Mouse (Mus musculus) CH12.LX (cell line): ENCODE data around the gene Tmem129. TPM values are rescaled to one million over a fixed set of nuclear protein-coding genes. Genes with fewer than 3 reads are reported as not detected.

Experiments
- DNase-seq: peaks from one replicate; pipeline ENCODE4 v3.0.0-alpha.2; 2013; ENCODE audit errors: extremely low read depth
- H3K27ac ChIP-seq: 2 replicates; pipeline ENCODE4 v1.5.1; 2012; ENCODE audit warnings: low read depth, mild to moderate bottlenecking, control low read depth, moderate library complexity; ENCODE audit not compliant: insufficient read depth
- H3K27me3 ChIP-seq: replicated peaks from 2 replicates; pipeline ENCODE3; 2012; ENCODE audit warnings: inconsistent platforms
- H3K36me3 ChIP-seq, 2 experiments: replicated peaks in 1 of 2; 2 replicates each; pipeline versions ENCODE3 to v1.6.1; 2012; ENCODE audit warnings: inconsistent platforms in 1 of 2, low read length in 1 of 2, mild to moderate bottlenecking in 1 of 2, mixed read lengths in 1 of 2, moderate library complexity in 1 of 2; ENCODE audit not compliant: control insufficient read depth in 1 of 2, insufficient read depth in 1 of 2
- H3K4me1 ChIP-seq, 2 experiments: 2 replicates each; pipeline ENCODE4 v1.6.1; 2012; ENCODE audit warnings: inconsistent platforms in 1 of 2, moderate library complexity in 1 of 2; ENCODE audit not compliant: insufficient read depth in 2 of 2, control insufficient read depth in 1 of 2
- H3K4me2 ChIP-seq: 2 replicates; pipeline ENCODE4 v1.6.1; 2012; ENCODE audit warnings: low read depth, mild to moderate bottlenecking, control low read depth; ENCODE audit not compliant: poor library complexity, insufficient read depth, severe bottlenecking
- H3K4me3 ChIP-seq, 3 experiments: fragments of 150-350 bp in 1 of 3; sonication (generic) in 1 of 3; replicated peaks in 1 of 3; 2 replicates each; pipeline versions ENCODE3 to v1.5.1; 2011 to 2012; ENCODE audit warnings: low read depth in 2 of 3, low read length in 2 of 3, mild to moderate bottlenecking in 2 of 3, moderate library complexity in 2 of 3, control low read depth in 1 of 3, improper control_type of control experiment in 1 of 3, inconsistent platforms in 1 of 3, mixed read lengths in 1 of 3; ENCODE audit not compliant: poor library complexity in 1 of 3
- H3K79me2 ChIP-seq: replicated peaks from 2 replicates; pipeline ENCODE4 v1.6.1; 2012; ENCODE audit warnings: mild to moderate bottlenecking, moderate library complexity; ENCODE audit not compliant: control insufficient read depth, poor library complexity, insufficient read depth, severe bottlenecking; ENCODE audit errors: extremely low read depth
- H3K9ac ChIP-seq: 2 replicates; pipeline ENCODE4 v1.6.1; 2012; ENCODE audit warnings: low read depth, mild to moderate bottlenecking, control low read depth, moderate library complexity; ENCODE audit not compliant: insufficient read depth
- H3K9me3 ChIP-seq: replicated peaks from 2 replicates; pipeline ENCODE3; 2012; ENCODE audit warnings: low read length, inconsistent platforms, mixed read lengths
- CHD2 ChIP-seq: IDR thresholded peaks from 2 replicates; pipeline ENCODE4 v1.6.1; 2011; ENCODE audit warnings: low read length, improper control_type of control experiment
- E2F4 ChIP-seq: IDR thresholded peaks from 2 replicates; pipeline ENCODE4 v1.6.1; 2011; ENCODE audit warnings: low read depth, low read length, improper control_type of control experiment; ENCODE audit not compliant: insufficient replicate concordance
- ETS1 ChIP-seq: conservative IDR thresholded peaks from 2 replicates; pipeline ENCODE4 v1.6.1; 2012; ENCODE audit warnings: low read depth, mild to moderate bottlenecking, inconsistent platforms, low read length, improper control_type of control experiment, moderate library complexity
- GABPA ChIP-seq: IDR thresholded peaks from 2 replicates; pipeline ENCODE4 v1.6.1; 2012; ENCODE audit warnings: low read depth, low read length, improper control_type of control experiment, inconsistent platforms; ENCODE audit not compliant: insufficient replicate concordance
- IRF4 ChIP-seq: IDR thresholded peaks from 2 replicates; pipeline ENCODE4 v1.6.1; 2014; ENCODE audit warnings: low read depth, mild to moderate bottlenecking, inconsistent platforms, low read length, improper control_type of control experiment
- JUND ChIP-seq: conservative IDR thresholded peaks from 2 replicates; pipeline ENCODE4 v1.6.1; 2011; ENCODE audit warnings: low read depth, low read length, improper control_type of control experiment
- KAT2A ChIP-seq: IDR thresholded peaks from 2 replicates; pipeline ENCODE4 v1.6.1; 2012; ENCODE audit warnings: low read length, improper control_type of control experiment, inconsistent platforms; ENCODE audit not compliant: insufficient replicate concordance
- MXI1 ChIP-seq: IDR thresholded peaks from 2 replicates; pipeline ENCODE4 v1.6.1; 2011; ENCODE audit warnings: mild to moderate bottlenecking, low read depth, low read length, improper control_type of control experiment
- POLR2A ChIP-seq: IDR thresholded peaks from 2 replicates; pipeline ENCODE4 v1.6.1; 2011; ENCODE audit warnings: low read depth, mild to moderate bottlenecking, improper control_type of control experiment, low read length
- RAD21 ChIP-seq: IDR thresholded peaks from 2 replicates; pipeline ENCODE4 v1.6.1; 2011; ENCODE audit warnings: low read depth, mild to moderate bottlenecking, low read length, improper control_type of control experiment, moderate library complexity
- RCOR1 ChIP-seq: conservative IDR thresholded peaks from 2 replicates; pipeline ENCODE4 v1.6.1; 2012; ENCODE audit warnings: low read depth, mild to moderate bottlenecking, inconsistent platforms, low read length, improper control_type of control experiment
- TBP ChIP-seq: conservative IDR thresholded peaks from 2 replicates; pipeline ENCODE4 v1.6.1; 2011; ENCODE audit warnings: low read depth, low read length, improper control_type of control experiment
- UBTF ChIP-seq: IDR thresholded peaks from 2 replicates; pipeline ENCODE4 v1.6.1; 2012; ENCODE audit warnings: low read depth, mild to moderate bottlenecking, inconsistent platforms, low read length, improper control_type of control experiment, moderate library complexity
- ZKSCAN1 ChIP-seq: IDR thresholded peaks from 2 replicates; pipeline ENCODE4 v1.6.1; 2012; ENCODE audit warnings: low read depth, inconsistent platforms, low read length, improper control_type of control experiment, borderline replicate concordance
- ZMIZ1 ChIP-seq: IDR thresholded peaks from 2 replicates; pipeline ENCODE4 v1.6.1; 2012; ENCODE audit warnings: low read depth, mild to moderate bottlenecking, inconsistent platforms, low read length, improper control_type of control experiment
- ZNF384 ChIP-seq: IDR thresholded peaks from 2 replicates; pipeline ENCODE4 v1.6.1; 2012; ENCODE audit warnings: low read depth, low read length, improper control_type of control experiment, inconsistent platforms
- dilution Hi-C: fragments of 300-500 bp; cut with MboI; formaldehyde crosslinking; loops from 2 replicates; pipeline ENCODE4 v1.14.3; 2020; ENCODE audit warnings: low sequenced_read_pairs; ENCODE audit not compliant: extremely low pct_unique_long_range_greater_than_20kb, extremely low pct_ligation_motif_present
- in situ Hi-C: fragments of 300-500 bp; cut with MboI; formaldehyde crosslinking; loops from 3 replicates; pipeline ENCODE4 v1.14.3; 2019; ENCODE audit warnings: low sequenced_read_pairs, low pct_ligation_motif_present, low pct_unique_long_range_greater_than_20kb, mixed read lengths
- polyA plus RNA-seq: library from polyadenylated mRNA; unstranded; fragments of >175 nt; gene quantifications from 2 replicates; pipeline ENCODE4 v1.2.1, GENCODE M21; 2012; ENCODE audit warnings: low read depth; ENCODE audit not compliant: insufficient read length
- total RNA-seq, 2 experiments: library from RNA; depleted of rRNA; stranded (reverse); fragments of 300-350 nt in 1 of 2; fragments of >200 nt in 1 of 2; gene quantifications; 2 replicates each; pipeline ENCODE4 v1.2.3; 2012 to 2014

The Tmem129 gene
- total and polyA plus RNA-seq, 3 experiments = 10.8 to 15.2 (median 12.7) TPM

- dilution Hi-C loops = no loop called here
- H3K4me2 ChIP-seq = no peak overlapping the region
- TF ChIP-seq ZNF384 = no peak
- TF ChIP-seq TBP = no peak
- TF ChIP-seq RCOR1 = no peak
- in situ Hi-C loops = no loop called here
- no peak for DNase-seq
- peaks cover 85% of the 10 kb centered on the region for H3K27me3 ChIP-seq
- no peaks in the 10 kb centered on the region for H3K9me3 ChIP-seq
- no peak overlapping the region for H3K9ac ChIP-seq
- H3K79me2 ChIP-seq = no peaks in the 10 kb centered on the region
- H3K36me3 ChIP-seq = no peaks in the 10 kb centered on the region
- H3K4me3 ChIP-seq = no peak overlapping the region
- no peak overlapping the region for H3K27ac ChIP-seq
- peaks cover 9 to 16% of the 10 kb centered on the region in 2 experiments for H3K4me1 ChIP-seq
Measured at GRCm38 (mm10) chr5:33700010-33700409, 41.8 kb upstream of the Tmem129 start.

GRCm38 (mm10) chr5:33698669-33699068 lies 40.5 kb upstream of the Tmem129 start:
- no peak for TF ChIP-seq POLR2A
- TF ChIP-seq ETS1 = no peak
- TF ChIP-seq E2F4 = no peak
- no peak for TF ChIP-seq MXI1
- TF ChIP-seq IRF4 = no peak
- no peak for TF ChIP-seq JUND
- TF ChIP-seq RAD21 = no peak
- TF ChIP-seq GABPA = no peak
- TF ChIP-seq ZKSCAN1 = no peak
- no peak for TF ChIP-seq KAT2A
- DNase-seq = no peak
- Histone ChIP-seq H3K27me3 (peaks cover 82% of the 10 kb centered on the region), H3K4me2 (no peak overlapping the region), H3K36me3 (no peaks in the 10 kb centered on the region), H3K79me2 (no peaks in the 10 kb centered on the region), H3K4me1 (peaks cover 12 to 25% of the 10 kb centered on the region in 2 experiments), H3K4me3 (no peak overlapping the region), H3K9me3 (no peaks in the 10 kb centered on the region), H3K27ac (no peak overlapping the region), H3K9ac (no peak overlapping the region)
- in situ Hi-C loops (no loop called here), dilution Hi-C loops (no loop called here)

- Histone ChIP-seq H3K27me3 (peaks cover 85% of the 10 kb centered on the region), H3K4me2 (no peak overlapping the region), H3K79me2 (no peaks in the 10 kb centered on the region), H3K36me3 (no peaks in the 10 kb centered on the region), H3K4me3 (no peak overlapping the region), H3K4me1 (peaks cover 12 to 25% of the 10 kb centered on the region in 2 experiments), H3K27ac (no peak overlapping the region), H3K9ac (no peak overlapping the region), H3K9me3 (no peaks in the 10 kb centered on the region)
- no peak for TF ChIP-seq KAT2A
- TF ChIP-seq ZMIZ1 = no peak
- no peak for TF ChIP-seq CHD2
- TF ChIP-seq UBTF = no peak
- no peak for TF ChIP-seq TBP
- DNase-seq = no peak
- in situ Hi-C loops (no loop called here), dilution Hi-C loops (no loop called here)
Measured at GRCm38 (mm10) chr5:33697947-33698512, 39.8 kb upstream of the Tmem129 start.
